Mouse (Mus musculus) left cerebral cortex, postnatal 4 days (tissue): ENCODE measurements around the gene BC048679. TPM values are rescaled to one million over a fixed set of nuclear protein-coding genes. Genes with fewer than 3 reads are reported as not detected.

Source experiments
- DNase-seq: peaks from one replicate; pipeline ENCODE4 v3.0.0-alpha.2; 2022
- intact Hi-C: fragments of 180-260 bp; cut with DNase I; formaldehyde crosslinking; loops from one replicate; pipeline ENCODE4 v1.15.1; 2025
- total RNA-seq, 2 experiments: library from RNA; stranded (reverse); gene quantifications; 2 replicates each; pipeline ENCODE4 v1.2.3; 2021

The BC048679 gene
- not detected for total RNA-seq

DNA sequence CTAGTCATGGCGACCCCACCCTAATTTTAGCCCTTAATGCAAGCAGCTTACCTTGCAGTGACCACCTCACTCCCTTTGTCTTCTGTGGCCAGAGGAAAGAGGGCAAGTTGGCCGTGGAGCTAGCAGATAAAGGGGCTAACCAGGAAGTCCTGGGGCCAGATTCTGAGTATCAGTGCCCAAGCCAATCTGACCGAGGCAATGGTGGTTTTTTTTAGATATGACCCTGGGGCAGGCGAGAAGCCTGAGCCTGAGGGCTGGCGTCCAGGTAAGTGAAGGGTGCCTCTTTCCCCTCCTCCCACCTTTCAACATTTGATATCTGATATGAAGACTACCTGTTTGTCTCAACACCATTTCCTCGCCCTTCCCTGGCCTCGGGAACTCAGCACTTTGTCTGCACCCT lies at the start of gene BC048679:
Gene BC048679, minus strand, starts transcription at position 101 of the 400 bp plus-strand sequence.
- intact Hi-C loops = no loop called here
- no peak for DNase-seq

DNA sequence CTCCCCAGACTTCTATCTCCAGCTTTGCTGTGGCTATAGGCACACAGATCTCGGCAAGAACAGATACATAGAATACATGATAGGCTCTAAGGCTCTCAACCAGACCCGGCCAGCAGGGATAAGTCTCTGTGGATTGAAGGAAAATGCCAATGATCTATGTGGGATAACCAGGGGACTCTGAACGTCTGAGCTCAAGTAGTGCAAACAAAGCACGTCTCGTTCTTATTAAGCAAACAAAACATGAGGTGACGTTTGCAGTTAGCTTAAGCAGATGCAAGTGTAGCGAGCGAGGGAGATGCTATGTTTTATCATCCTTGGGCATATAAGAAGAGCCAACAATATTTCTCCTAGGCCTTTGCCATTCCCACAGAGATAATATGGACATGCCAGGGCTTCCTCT lies 44.9 kb upstream of the BC048679 start:
- intact Hi-C loops = no loop called here
- DNase-seq = no peak

DNA sequence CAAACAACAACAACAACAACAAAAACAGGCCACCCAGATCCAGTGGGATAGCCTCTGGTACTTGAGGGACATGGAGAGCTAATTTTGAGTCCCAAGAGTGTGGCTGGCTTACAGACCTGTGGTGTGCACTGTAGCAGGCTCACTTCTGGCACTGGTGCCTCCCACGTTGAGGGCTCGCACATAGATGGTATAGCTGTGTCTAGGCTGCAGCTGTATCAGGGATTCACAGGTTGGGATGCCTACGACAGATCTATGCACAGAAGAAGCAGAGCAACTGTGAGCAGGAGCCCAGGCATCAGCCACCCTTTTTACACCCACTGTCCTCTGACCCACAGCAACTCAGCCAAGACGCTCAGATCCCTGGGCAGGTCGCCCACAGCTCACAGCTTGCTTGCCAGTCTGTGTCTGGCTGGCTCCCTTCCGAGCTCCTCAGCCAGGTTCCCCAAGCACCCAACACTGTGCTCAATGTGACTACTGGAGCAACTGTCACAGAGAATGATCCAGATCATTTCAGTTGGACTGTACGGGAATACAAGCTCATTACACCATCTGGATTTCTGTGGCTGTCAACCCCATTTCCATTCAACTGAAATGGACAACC lies 43.9 kb upstream of the BC048679 start:
- DNase-seq = peak; percentile 92
- intact Hi-C loops = no loop called here

DNA sequence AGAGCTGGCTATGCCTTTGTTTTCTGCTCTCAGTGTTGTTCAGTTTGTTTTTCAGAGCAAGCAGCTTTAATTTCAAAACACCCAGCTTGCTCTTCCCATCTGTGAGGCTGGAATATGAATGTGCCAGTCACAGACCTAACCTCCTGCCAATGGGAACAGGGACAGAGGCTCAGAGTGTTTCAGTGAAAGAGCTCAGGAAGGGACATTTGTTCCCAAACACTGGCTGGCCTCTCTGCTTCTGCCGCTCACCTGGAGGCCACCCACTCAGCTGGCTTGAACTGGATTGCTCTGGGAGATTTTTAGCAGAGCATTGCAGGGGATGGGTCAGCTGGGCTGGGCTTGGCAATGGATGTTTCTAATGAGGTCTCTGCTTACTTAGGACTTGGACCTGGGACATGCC lies 42.9 kb upstream of the BC048679 start:
- intact Hi-C loops = no loop called here
- DNase-seq = peak; percentile 25

DNA sequence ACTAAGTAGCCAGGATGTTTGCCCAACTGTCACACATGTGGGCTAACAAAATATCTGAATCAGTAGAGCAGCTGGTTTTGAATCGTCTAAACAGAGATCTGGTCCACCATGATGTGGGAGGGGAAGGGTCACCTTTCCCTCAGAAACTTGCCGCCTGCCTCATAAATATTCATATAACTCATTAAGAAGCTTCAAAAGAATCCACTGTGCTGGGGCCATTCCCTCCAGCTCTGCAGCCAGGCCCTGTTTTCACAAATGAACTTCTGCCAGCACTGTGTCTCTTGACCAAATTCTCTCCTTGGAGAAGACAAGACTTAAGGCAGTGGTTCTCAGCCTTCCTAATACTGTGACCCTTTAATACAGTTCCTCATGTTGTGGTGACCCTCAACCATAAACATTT lies 41.5 kb upstream of the BC048679 start:
- intact Hi-C loops = no loop called here
- no peak for DNase-seq

DNA sequence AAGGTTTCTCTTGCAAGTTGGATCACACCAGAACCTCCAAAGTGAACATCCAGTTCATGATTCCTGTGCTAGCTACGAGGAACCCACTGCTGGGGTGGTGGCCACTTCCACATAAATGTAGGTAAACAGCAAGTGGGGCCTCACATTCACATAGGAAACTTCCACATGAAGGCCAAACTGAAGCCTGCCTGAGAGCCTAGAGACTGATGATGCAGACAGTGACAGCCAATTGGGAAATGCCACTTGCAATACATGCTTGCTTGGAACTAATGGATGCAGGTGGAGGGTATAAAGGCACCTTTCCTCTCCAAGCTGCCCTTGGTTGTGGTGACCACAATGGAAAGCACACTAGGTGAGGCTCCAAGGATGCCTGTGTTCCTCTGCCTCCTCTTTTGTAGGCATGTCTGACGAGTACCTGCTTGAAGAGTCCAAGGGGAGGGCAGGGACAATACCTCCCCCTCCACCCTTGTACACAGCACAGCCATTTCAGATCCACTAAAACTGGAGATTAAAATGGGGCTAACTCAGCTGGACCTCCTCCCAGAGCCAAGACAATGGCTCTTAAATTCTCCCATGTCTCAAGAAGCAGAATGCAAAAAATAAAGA lies 40.1 kb upstream of the BC048679 start:
- intact Hi-C loops = no loop called here
- no peak for DNase-seq

DNA sequence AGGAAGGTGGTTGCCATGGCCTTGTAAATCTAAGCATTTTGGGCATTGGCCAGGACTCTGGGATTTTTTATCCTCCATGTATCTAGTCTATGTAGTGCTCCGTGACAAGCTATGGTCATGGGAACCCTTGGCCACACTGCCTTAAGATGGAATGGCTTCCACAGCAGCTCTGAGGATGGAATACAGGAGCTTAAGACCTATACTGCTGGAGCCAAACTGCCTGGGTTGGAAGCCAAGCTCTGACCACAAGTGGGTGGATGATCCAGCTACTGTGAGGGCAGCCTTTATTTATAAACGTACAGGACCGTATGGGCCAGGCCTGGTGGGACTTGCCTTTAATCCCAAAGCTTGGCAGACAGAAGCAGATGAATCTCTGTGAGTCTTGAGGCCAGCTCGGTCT lies 38.4 kb upstream of the BC048679 start:
- DNase-seq = no peak
- intact Hi-C loops = no loop called here

DNA sequence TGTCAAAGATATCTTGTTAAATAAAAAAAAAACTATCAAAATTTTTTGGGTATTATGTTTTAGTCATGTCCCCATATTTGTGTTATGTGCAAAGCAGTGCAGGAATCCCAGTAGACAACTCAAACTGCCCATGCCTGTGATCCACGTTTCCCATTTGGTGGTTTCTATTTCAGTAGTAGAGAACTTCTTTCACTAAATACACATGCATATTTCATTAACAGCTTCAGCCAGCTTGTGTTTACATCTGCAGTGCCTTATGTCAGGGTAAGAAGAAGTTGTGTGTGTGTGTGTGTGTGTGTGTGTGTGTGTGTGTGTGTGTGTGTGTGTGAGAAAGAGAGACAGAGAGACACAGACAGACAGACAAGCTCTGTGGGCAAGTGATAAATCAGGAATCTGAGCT lies 33.4 kb upstream of the BC048679 start:
- intact Hi-C loops = no loop called here
- DNase-seq = no peak

DNA sequence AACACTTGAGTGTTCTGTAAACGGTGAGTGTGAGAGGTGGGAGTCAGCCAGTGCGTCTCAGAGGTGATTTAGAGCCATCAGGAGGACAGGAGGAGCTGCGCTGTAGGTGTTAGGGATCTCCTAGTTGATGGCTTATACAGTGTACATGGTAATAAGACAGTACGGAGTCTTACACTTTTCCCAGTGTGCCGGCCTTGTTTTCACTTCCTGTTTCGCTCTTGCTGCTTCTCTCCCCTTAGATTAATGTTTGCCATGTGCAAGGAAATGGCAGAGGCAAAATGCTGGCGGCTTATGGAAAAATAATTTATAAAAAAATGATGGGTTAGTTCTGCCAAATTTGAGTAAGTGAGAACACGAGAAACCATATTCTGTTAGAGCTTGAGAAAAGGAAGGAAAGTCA lies 30.8 kb upstream of the BC048679 start:
- intact Hi-C loops = no loop called here

DNA sequence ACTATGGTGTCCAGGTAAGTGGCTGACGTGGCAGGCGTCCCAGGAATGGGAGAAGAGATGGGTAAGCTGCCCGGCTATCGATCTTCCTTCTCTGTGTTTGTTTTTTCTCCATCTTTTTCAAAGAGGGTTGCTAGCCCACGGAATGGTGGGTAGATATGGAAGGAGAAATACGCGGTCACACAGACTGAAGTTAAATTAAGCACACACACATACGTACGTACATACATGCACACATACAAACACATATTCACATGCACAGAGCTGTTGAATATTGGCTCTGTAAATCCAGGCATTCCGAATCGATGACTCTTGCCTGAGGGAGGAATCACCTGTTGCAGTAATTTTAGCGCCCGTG lies 25.6 kb upstream of the BC048679 start:
- DNase-seq = no peak
- intact Hi-C loops = no loop called here

More for the DNA sequence above, 30.8 kb upstream of the BC048679 start:
- DNase-seq = no peak

DNA sequence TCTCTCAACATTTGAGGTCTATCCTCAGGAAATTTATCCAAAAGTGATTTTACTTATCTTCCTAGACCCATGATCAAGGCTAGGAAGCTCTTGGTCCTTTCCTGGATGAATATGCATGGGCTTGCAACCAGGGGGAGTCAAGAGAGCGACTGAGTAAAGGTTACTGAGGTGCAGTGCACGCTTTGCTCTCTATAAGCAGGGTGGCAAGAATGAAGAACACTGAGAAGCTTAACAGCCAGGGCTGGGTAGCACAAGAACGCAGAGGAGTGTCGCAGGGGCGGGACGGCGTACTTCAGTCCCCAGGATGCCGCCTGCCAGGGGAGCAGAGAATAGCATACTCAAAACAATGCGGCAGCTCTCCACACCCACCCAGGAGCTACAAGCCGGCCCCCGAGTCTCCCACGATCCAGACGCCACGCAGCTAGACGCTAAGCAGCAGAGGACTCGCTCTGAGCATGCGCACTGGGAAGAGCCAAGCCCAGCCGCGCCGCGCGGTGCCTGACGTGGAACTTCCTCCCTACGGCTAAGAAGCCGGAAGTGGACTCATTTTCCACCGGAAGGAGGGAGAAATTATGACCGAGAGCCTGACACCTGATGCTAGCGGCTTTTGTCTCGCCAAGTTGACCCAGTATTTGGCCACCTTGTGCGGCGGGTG lies 25.1 kb upstream of the BC048679 start:
- intact Hi-C loops = no loop called here

DNA sequence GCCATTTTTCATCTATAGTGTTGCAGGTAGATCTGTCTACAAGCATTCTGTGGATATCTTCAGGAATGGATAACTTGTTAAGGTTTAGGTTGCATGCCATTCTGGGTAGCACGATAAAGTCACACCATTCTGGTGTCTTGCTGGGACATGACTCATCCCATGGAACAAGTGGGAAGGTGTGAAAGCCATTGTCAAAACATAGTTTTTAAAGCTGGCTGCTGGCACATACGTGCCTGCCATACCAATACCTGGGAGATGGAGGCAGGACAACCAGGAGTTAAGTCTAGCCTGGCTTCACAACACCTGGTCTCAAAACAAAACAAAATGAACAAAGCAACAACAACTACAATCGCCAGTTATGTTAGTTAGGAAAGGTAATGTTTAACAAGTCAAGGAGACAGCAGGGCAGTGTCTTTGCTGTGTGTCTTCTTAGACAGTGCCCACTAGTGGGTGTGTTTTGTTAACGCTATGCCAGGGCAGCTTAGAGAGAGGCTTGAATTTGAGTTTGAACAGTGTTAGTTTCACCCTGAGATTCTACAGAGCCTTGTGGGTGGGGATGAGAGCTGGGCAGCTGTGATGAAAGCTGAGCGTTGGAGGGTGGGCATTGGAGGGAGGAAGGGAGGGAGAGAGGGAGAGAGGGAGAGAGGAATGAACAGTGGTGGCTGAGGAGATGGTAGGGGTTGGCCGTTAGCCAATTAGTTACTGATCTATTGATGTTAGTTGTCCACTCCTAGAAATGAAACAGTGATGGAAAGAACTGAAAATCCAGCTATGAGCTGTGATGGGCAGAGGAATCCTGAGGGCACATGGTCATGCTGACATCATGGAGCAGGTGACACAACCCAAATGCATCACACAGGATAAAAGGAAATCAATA lies 18.3 kb upstream of the BC048679 start:
- intact Hi-C loops = no loop called here
- no peak for DNase-seq

More for the DNA sequence above, 25.1 kb upstream of the BC048679 start:
- DNase-seq = peak; percentile 93

DNA sequence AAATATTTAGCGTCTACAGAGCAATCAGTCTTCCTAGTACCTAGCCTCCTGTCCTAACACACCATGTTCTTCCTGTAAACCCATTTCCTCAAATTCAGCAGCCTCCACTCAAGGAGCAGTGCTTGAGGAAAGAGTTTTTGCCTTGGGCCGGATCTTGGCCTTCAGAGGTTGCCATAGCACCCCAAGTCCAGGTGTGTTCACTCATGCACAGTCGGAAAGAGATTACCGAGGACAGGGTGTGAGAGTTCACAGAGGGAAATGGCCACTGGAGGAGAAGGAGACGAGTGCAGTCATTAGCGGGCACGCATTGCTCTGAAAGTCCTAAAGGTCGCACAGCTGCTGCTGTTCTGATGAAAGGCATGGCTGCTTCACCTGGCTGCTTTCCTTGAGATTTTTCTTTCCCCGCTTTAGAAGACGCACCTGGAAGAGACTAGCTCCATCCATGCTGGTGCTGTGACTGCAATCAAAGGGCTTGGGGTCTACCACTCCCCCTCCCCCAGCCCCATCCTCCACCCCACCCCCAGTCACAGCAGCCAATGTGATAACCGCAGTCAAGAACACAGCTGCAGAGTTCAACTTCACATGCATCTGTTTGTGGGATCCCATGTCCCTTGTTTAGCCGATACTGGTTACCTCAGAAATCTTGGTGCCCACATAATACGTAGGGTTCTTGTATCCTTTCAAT lies 17.0 kb upstream of the BC048679 start:
- no peak for DNase-seq
- intact Hi-C loops = no loop called here

DNA sequence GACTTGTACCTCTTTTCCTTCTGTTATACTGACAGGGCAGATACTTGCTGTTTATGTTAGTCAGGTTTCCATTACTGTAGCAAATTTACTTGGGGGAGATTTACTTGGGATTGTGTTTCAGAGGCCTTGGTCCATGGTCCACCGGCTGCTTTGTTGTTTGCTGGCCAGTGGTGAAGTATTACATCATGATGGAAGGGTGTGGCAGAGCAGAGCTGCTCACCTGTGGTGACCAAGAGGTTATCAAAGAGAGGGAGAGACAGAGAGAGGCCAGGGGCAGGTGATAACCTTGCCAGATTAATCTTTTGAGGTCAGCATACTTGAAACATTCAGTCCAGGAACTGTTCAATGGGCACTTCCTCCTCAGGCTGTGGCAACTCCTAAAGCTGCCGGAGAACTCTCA lies 3.0 kb upstream of the BC048679 start:
- intact Hi-C loops = no loop called here
- DNase-seq = no peak

DNA sequence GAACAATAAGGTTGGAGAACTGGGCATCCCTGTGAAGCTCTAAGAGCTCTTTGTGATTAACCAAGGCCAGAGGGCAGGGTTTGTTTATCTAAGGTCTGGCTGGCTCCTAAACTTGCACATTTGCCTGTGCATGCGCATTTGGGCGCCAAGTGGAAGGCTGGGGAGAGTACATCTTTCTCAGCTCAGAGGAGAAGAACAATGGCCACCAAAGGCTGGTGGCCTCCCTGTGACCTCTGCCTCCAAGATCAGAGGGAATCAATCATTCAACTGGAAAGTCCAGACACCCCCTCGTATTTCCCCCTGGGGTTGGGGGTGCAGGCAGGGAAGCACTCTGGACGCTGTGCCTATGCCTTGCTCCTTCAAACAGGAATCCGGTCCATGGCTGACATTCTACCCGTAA lies 910 bp downstream of the BC048679 start:
- intact Hi-C loops = no loop called here
- no peak for DNase-seq

DNA sequence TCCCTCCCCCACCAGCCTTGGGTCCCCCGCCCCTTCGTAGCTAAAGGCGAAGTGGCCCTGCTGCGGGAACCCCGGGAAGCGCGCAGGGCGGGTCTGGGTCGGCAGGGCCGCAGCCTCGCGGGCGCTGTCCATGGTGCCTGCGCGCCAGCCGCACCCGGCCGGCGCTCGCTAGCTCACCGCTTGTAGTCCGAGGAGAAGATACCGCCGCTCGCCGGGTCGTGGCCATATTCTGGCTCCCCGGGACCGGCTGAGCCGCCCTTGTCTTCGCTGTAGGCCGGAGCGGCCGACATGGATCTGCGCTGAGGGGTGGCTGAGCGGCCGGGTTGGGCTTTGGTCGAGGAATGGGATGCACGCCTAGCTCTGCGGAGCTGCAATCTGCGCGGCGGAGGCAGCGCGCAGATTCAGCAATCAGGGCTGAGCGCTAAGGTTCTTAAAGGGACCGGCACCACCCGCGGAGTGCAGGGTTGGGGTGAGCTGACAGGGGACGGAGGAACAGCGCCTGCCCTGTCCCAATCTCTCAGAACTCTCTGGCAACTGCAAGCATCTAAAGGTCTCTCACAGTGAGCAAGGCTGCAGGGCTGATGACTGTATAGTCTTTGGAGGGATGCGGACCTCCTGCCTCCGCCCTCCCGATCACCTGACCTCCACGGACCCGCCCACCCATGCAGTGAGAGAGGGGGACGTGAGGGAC lies 4.6 kb downstream of the BC048679 start, which contains the start of gene Ap3b2:
Gene Ap3b2, minus strand, starts transcription at position 595 of the 691 bp plus-strand sequence.
- intact Hi-C loops = no loop called here
- peak; percentile 78 for DNase-seq

DNA sequence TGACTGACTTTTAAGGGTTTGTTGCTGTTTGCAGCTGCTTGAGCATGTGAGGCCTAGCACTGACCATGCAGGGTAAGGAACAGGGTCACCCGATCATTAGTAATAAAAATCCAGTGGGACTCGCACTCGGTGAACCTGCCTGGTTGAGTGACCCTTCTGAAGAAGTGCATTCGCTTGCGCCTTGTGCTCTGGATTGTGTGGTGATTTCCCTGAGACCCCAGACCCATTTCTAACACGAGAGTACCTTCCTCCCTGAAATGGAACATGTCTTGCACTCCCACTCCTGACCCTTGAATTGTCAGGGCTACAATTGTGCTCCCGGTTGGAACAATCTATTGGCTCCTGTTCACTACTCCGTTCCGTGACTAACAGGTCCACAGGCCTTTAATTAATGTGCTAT lies 5.5 kb downstream of the BC048679 start:
- DNase-seq = no peak
- intact Hi-C loops = no loop called here

DNA sequence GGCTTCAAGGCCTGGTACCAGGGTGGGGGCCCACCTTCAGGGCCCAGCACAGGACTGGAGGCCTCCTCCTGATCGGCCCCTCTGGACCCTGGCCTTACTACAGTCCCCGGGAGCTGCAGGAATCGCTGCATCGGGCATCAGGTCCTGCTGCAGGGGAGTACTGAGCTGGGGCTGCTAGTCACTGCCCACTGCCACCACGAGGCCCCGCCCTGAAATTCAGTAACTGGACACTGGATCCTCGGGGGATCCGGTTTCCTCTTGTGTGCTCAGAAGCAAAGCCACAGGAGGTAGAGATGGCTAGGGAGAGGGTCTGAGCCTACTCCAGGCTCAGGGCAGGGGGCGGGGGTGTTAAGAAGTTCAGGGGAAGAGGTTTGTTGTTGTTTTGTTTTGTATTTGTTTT lies 8.4 kb downstream of the BC048679 start:
- intact Hi-C loops = no loop called here
- DNase-seq = no peak

DNA sequence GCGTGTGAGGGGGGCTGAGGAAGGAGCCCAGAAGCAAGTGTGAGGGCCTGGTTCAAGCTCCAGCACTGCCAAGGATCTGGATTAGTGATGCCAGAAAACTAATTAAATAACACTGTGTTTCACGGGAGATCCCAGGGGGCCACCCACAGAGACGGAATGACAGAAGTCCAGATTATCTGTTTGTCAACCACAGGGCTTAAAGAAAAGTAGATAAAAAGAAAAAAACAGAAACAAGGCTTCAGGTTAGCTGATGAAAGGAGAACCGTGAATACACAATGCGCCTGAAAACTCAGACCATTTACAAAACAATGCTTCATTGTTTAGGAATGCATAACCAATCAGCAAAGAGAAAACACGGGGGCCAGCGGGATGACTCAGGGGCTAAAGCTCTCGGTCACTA lies 17.3 kb downstream of the BC048679 start:
- peak; percentile 53 for DNase-seq
- intact Hi-C loops = no loop called here

DNA sequence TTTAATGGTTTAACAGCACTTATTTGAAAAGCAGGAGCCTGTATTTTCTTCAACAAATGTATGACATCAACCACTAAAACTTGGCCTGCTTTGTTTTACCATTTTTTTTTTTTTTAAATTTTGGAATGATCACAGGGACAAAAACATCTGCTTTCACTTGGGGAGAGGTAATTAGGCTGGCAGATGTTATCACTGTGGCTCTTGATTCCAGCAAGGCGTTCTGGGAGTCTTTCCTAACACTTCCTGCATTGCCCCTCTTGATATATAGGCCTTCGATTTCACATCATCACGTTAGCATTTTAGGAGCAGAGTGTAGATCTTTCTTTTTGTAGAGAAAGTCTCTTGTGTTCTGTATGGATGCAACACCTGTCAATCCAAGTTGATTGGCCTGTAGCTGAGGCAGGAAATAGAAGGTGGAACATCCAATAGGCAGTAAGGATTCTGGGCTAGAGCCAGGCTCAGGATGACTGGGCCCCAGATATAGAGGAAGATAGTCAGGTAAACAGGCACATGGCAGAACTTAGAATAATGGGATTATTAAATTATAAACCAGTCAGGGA lies 18.5 kb downstream of the BC048679 start:
- no peak for DNase-seq

More for the DNA sequence above, 18.5 kb downstream of the BC048679 start:
- intact Hi-C loops = no loop called here
